Mouse (Mus musculus): Measurements from ENCODE around the gene Gpr176. TPM values are rescaled to one million over a fixed set of nuclear protein-coding genes. Genes with fewer than 3 reads are reported as not detected.

Gene Gpr176
- 0.34 and 0.36 TPM in 2 replicates for polyA plus RNA-seq (2012; rRNA removed)

DNA sequence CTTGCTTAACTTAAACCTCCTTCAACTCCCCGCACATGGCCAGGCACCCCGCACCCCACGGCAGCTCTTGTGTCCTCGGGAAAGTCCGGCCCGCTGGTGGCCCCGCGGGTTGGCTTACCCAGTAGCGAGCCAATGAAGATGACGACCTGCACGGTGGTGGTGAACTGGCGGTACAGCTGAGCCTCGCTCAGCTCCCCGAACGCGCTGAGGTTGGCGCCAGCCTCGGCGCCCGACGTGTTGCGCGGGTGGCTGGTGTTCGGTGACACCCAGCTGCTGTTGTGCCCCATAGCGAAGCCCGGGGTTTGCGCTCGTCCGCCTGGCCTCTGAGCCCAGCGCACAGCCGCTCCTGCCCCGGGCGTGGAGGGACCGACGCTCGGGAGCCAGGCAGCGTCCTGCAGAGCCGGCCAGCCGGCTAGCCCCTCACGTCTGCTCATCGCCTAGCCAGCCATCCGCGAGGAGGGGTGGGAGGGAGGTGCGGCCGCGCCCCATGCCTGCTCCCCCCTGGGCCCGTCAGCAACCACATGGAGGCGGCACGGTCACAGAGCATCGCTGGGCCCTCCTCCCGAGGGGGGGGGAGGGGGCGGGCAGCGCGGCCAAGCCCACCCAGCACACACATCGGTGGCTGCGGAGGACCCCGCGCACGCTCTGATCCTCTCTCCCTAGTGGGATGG lies at the start of gene Gpr176:
TSS of gene Gpr176 (minus strand) at position 519 of the 671 bp plus-strand sequence.
- DNase-seq (ENCODE audit: low spot score) = peak; percentile 29

DNA sequence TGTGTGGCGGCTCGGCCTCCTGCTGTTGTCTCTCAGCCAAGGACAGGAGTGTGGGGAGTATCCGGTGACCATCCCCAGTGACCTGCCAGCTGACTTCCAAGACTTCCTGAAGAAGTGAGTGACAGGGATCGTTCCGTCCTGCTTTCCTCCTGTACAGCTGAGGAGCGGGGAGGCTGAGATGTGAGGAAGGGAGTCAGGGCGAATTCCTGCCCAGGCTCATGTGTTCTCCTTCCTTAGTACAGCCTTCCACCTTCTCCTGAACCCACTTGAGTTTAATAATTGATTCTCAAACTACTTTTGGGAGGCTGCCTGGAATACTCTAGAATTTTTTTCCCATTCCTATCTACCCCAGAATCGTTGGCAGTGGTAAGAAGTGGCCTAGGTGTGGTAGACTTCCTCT lies 49.2 kb upstream of the Gpr176 start:
- DNase-seq (ENCODE audit: low spot score) = no peak

DNA sequence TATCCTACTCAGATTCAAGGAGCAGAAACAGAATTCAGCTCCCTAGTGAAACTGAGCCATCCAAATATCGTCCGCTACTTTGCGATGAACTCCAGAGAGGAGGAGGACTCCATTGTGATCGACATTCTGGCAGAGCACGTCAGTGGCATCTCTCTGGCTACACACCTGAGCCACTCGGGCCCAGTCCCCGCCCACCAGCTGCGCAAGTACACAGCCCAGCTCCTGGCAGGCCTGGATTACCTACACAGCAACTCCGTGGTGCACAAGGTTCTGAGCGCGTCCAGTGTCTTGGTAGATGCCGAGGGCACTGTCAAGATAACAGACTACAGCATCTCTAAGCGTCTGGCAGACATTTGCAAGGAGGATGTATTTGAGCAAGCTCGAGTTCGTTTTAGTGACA lies 48.7 kb upstream of the Gpr176 start:
- no peak for DNase-seq (ENCODE audit: low spot score)

DNA sequence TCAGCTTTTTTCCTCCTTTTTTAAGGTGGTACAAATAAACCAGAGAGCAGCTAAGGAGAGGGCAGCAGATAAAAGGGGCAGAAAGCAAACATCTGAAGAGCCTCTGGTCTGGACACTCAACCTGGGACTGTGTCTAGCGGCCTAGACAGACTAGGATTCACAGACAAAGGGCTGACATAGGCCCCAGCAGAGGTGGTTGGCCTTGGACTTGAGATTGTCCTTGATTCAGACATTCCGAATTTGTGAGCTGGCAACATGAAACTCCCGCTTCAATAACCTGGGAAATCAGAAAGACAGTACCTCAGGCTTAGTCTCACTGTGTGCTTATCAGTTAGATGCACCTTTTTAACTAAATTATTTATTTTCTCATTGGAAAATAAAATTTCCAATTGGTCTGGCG lies 44.9 kb upstream of the Gpr176 start:
- DNase-seq (ENCODE audit: low spot score) = no peak

DNA sequence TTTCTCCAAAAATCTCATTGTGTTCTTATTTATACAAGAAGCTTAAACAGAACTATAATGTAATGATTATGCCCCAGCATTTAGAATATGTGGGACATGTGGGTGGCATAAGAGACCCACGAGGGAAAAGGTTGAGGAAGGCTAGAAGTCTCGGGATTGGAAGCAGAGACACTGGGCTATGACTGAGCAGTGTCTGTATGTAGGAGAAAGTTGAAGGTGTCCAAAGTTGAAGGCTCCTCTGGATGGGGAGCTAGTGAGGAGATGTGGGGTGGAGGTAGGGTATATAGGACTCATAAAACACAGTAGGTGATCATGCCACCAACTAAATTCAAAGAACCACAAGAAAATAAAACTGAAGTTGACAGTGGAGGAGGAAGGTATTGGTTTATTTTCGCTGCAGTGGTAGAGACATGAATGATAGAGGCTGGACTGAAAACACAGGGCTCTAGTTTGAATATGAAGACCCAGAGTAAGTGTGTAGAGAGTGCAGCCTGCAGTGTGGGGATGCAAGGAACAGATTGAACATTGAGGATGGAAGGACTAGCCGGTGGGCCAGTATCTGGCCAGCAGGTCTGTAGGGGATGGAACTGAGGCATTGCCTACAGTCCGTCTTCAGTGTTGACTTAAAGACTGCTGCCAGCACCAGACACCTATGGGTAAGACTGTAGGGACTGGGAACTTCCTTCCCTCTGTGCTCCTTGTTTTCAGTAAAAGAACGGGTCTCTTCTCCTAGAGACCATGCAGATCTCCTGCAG lies 42.6 kb upstream of the Gpr176 start:
- no peak for DNase-seq (ENCODE audit: low spot score)

DNA sequence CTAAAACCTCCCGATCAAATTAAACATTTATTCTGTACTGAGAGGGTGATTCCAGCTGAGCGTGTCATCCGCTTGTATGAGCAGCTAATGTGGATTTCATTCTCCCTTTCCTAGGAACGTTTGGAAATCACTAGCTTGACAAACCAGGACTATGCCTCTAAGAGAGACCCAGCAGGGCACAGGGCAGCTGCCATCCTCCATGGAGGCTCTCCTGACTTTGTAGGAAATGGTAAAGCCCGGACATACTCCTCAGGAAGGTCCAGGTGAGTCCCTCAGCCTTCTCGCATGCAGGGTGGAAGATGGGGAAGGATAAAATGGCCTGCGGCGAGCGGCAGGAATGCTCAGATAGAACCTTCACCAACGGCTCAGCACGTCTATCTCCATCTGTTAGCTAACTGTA lies 39.6 kb upstream of the Gpr176 start:
- DNase-seq (ENCODE audit: low spot score) = no peak

DNA sequence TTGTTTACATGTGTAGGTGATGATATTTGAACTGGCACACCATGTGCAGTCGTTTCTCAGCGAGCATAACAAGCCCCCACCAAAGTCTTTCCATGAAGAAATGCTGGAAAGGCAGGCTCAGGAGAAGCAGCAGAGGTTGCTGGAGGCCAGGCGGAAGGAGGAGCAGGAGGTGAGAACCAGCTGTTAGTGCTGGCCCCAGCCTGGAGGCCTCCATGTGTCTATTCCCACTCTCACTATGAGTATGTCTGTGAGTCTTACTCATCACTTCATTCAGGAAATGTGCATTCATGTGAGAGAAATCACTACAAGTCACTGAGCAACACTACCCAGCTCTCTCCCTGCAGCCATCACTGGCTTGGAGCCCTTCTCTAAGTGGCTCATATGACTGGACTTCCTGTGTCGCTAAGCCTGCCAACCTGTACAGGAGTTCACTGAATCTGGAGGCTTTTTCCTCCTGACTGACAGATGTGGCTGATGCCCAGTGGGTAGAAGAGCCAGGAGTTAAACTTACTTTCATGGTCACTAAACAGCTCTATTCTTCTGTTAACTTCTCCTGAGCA lies 35.2 kb upstream of the Gpr176 start:
- no peak for DNase-seq (ENCODE audit: low spot score)

DNA sequence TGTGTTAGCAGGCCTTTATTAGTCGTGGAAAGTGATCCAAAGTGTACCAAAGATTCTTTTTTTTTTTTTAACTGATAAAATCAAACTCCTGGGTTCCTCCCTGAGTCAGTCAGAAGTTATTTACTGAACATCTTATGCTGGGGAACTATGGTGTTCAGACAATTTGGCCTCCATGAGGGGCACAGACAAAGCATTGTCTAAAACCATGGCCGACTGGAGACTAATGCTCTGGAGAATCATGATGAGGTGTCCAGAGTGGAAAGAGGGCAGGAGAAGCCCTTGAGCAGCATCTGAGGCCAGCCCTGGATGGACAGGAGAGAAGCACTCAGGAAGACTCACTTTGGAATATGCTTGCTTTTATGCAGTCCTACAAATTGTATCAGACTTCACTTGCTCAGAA lies 33.6 kb upstream of the Gpr176 start:
- no peak for DNase-seq (ENCODE audit: low spot score)

DNA sequence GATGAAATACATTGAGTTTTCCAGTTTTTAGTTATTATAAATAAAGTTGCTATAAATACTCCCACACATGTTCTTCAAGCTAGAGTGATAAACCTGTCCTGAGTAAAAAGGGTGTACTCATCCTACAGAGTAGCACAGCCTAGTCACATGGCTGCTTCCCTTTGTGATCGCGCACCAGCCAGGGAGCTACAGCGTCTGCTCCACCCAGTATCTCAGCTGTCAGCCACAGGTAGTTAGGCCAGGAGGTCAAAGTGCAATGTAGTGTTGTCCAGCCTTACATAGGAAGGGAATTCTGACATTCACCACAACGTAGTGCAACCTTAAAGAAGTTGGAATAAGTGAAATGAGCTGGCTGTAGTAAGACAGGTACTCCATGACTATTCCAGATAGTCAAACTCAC lies 32.3 kb upstream of the Gpr176 start:
- no peak for DNase-seq (ENCODE audit: low spot score)

DNA sequence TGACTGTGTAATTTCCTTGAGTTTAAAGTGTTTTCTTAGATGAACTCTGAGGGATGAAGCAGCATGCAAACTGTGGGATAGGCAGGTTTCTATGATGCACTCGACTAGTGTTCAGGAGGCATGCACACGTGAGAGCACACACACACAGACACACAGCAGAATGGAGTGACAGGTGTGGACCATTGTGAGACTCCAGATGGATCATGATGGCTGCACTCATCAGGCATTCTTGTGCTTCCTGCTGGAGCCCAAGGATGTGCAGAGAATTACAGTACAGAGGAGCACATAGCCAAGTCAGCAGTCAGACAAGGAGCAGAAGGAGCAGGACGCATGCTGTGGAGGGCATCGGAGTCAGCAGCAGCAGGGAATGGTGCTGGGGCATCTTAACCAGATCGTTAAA lies 31.1 kb upstream of the Gpr176 start:
- no peak for DNase-seq (ENCODE audit: low spot score)

DNA sequence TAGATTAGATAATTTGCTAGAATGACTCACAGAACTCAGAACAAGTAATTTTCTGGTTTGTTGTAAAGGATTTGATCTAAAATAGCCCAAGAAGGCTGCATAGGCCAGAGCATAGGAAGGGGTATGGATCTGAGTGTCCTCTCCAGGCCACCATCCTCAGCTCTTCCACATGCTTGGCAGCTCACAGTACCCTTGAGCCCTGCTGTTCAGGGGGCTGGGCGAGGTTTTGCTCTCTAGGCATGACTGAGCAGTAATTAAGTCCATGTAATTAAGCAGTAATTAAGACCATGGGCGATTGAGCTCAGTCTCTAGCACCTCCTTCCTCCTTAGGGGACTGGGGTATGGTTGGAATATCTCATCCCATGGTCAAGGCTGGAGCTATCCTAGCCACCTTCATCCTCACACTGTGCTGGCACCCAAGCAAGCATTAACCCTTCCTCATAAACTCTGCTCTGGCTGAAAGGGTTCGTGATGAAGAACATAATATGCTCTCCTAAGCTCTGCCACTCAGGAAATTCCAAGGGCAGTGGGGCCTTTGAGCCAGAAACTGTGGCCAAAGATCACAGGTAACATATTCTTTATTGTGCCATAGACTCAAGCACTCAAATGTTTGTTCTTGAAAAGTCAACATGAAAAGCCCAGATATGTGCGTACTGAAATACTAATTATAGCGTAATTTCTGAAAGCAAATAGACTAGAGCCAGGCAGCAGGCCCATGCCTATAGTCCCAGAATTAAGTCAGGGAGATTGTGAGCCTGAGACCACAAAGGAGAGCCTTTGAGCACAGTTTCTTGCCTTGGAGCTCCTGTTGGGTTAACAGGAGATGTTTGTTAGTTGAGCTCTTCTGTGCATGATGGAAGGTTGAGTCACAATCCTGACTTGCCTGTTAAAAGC lies 28.9 kb upstream of the Gpr176 start:
- no peak for DNase-seq (ENCODE audit: low spot score)

DNA sequence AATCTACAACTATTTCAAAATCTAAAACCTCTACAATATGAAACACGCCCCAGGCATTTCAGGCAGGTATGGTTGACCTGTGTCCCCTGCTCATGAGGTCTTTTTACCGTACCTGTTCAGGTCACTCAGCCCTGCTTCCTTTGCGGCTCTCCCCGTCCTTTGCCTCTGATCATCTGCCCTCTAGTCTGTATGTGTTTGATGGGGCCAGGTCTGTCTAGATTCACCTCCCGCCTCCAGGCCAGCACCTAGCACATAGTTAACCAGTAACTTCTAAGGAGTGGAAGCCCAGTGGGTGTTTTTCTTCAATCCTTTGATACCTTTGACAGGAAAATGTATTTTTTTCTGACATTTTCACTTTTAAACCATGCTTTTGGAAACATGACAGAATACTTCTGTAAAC lies 26.5 kb upstream of the Gpr176 start:
- no peak for DNase-seq (ENCODE audit: low spot score)

DNA sequence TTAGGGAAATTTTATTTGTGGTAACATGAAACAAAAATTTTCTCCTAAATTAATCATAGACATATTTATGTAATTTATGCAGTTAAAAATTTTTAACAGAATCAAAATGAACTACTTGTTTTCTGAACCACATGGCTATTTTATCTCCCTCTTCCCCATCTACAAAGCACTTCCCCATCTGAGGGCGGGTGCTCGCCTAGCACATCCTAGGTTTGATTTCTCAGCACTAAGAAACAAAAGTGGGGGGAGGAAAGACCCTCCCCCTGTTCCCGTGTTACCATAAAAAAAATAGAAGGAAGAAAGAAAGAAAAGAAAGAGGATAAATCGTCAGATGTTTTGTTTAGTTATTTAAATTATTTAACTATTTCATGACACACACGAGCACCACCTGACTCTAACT lies 18.0 kb upstream of the Gpr176 start:
- no peak for DNase-seq (ENCODE audit: low spot score)

DNA sequence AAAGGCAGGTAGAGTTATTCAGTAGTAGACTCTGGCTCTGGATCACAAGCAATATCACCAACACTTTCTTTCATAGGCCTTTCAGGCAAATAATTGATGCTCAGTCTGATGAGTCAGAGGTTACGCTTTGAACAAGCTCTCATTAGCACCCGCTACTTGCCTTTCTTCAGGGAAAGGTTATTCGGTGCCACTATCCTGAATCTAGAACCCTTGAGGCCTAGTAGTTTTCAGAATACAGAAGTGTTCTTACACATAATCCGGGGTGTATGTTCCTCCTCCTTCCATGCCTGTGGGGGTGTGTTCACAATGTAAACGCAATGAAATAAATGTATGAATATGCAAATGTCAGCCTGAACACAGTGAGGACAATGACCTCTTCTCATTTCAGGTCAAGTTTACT lies 16.9 kb upstream of the Gpr176 start:
- DNase-seq (ENCODE audit: low spot score) = no peak

DNA sequence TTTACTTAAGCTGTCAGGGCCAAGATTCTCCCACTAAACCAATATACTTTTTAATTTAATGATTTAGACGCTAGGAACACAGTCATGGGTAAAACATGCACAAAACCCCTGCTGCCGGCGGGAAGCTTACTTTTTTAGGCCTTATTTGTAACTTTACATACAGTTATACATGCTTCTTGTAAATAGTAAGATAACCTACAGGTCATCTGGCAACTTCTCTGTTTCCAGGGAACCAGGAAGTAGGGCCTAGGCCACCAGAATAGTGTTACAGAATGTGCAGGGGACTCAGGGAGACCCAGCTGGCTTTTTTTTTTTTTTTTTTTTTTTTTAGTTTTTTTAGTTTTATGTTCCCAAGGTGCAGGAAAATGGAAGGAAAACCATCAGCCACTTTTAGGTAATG lies 16.4 kb upstream of the Gpr176 start:
- no peak for DNase-seq (ENCODE audit: low spot score)

DNA sequence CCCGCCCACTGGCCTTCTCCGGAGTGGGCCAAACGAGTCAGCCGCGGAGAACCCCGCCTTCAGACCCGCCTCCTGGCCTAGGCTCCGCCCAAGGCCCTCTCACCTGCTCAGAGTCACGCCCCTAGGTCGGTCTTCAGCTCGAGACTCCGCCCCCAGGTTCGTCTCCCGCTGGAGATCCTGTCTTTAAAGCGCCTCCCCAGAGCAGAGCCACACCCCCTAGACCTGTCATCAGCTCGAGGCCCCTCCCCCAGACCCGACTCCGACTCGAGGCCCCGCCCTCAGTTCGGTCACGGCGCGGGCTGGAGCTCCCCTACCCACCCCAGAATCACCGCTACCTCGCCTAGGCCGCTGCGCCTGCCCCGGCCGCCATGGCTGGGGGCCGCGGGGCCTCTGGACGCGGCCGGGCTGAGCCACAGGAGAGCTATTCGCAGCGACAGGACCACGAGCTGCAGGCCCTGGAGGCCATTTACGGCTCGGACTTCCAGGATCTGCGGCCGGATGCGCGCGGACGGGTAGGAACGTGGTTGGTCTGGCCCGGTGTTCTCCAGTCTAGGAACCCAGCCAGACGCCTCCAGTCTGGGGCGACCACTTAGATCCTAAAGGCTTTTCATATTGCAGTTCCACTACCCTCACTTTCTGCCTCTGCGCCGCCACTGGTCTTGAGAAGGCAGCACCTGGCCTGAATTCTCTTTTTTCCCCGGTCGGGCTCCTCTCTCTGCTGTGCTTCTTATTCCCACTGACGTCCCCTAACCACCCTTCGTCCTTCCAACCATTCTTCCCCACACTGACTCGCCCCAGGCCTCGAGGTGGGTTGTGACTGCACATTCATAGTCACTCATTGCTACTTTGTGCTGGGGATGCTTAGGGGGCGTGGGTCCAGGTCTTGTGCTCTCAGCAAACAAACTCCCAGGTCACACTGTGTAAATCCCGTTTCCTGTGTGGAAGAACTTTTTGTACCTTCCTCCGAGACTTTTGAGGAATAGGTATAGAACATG lies 15.4 kb upstream of the Gpr176 start, which contains the start of gene Eif2ak4:
TSS of gene Eif2ak4 (plus strand) at position 278 of the 995 bp plus-strand sequence.
- peak; percentile 94 for DNase-seq (ENCODE audit: low spot score)

DNA sequence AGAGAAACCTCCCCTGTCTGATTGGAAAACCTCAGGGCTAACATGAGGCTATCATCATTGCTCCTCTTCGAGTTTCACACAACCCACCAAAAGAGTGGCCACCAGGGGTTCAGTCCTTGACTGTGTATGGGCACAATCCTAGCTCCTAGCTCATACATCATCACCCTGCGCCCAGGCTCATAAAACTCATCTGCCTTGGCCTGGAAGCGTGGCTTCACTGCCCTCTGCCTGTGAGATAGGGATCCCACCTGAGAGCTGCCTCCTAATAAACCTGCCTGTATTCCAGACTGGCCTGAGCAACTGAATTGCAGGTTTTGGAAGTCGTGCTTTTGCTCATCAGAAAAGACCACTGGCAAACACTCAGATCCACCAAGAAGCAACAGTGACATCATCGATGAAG lies 10.2 kb upstream of the Gpr176 start:
- no peak for DNase-seq (ENCODE audit: low spot score)

DNA sequence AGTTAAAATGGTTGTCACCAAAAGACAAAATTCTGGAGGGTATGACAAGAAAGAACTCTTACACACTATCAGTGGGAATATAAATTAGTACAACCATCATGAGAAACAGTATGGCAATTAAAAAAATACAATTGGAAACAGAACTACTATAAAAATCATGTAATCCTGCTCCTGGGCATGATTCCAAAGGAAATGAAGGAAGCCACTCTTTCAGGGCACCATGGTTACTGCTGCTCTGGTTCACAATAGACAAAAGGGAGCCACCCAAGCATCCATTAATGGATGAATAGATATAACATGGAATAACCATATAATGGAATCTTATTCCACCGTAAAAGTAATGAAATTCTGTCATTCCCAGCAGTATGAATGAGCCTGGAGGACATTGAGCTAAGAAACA lies 6.5 kb upstream of the Gpr176 start:
- no peak for DNase-seq (ENCODE audit: low spot score)

DNA sequence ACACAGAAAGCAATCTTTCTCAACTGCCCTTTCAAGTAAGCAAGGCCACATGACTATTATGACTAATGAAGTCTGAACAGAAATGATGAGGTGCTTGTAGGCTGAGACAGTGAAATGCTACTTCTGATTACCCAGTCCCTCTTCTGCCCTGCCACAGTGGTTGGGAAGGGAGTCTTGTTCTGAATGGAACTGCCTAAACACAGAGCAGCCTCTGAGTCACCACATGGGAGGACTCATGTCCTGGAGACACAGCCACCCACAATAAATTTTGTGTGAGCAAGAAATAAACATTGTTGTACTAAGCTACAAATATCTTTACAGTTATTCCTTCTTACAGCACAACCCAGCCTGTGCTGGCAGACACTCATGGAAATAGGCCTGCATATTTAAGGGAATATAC lies 2.7 kb upstream of the Gpr176 start:
- DNase-seq (ENCODE audit: low spot score) = no peak

DNA sequence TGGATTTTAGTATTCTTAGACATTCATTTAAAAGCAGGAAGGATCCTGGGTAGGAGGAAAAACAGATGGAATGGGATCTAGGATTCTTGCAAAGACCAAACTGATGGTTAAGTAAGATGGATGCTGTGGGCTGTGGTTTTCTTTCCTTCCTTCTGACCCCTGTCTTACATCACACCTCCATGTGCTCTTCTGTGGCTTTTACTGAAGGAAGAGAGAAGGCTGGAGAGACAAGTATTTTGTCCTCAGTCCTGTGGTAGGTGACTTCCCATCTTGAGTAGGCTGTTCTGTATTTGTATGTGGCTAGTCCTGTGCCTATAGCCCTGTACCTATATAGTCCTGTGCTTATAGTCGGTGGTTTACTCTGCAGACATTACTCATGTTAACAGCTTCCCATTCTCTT lies 2.3 kb upstream of the Gpr176 start:
- no peak for DNase-seq (ENCODE audit: low spot score)

All from urinary bladder, adult 2 months (tissue).